Mouse (Mus musculus) brain, adult 10 weeks (tissue): ENCODE results near the gene Gm3139. TPM values are rescaled to one million over a fixed set of nuclear protein-coding genes. Genes with fewer than 3 reads are reported as not detected.

Experiments
- polyA plus RNA-seq: library from polyadenylated mRNA; stranded (reverse); fragments of 350-450 nt; fragmentation: Illumina TruSeq; extraction: RNeasy Lipid Tissue Mini Kit (QIAGEN cat#74804); gene quantifications from one replicate; pipeline ENCODE4 v1.2.3, GENCODE M21; 2015; ENCODE audit warnings: low read depth, low replicate concordance

Gene Gm3139
- polyA plus RNA-seq: not detected

DNA sequence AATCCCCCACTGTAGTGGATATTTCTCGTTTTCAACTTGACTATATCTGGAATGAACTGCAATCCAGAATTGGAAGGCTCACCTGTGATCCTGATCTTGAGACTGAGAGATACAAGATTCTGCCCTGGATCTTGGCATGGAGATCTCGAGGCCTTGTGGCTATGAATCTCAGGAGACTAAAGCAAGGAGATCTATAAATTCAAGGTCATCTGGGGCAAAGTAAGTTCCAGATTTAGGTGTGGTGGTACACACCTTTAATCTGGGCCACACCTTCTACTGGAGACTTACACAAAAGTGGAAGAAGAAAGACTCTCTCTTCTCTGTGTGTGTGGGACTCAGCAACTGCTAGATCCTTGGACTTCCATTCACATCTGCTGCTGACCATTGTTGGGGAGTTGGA lies at the start of gene Gm3139:
Gene Gm3139, plus strand, starts transcription at position 301 of the 400 bp plus-strand sequence.

Other genes with a start within 250 kb of the Gm3139 start
- gene A430089I19Rik, start 219.5 kb upstream of the Gm3139 start, polyA plus RNA-seq: not detected
- gene Gm6502, start 211.9 kb upstream of the Gm3139 start, polyA plus RNA-seq: not detected
- gene AA792892, start 186.5 kb upstream of the Gm3139 start, polyA plus RNA-seq: not detected
- gene Gm7682, start 80.5 kb upstream of the Gm3139 start, polyA plus RNA-seq: not detected
- not detected for gene Gm3147, start 90.1 kb downstream of the Gm3139 start, polyA plus RNA-seq
- not detected for gene Gm6509, start 97.7 kb downstream of the Gm3139 start, polyA plus RNA-seq
- not detected for gene Gm6205, start 122.1 kb downstream of the Gm3139 start, polyA plus RNA-seq